Mouse (Mus musculus): ENCODE measurements at regions not wholly inside any gene's neighbourhood (a gene's known extent, or its start where the extent isn't known, plus 50 kb on each side); places are given as distances from the start of the nearest gene placed in this dataset.

DNA sequence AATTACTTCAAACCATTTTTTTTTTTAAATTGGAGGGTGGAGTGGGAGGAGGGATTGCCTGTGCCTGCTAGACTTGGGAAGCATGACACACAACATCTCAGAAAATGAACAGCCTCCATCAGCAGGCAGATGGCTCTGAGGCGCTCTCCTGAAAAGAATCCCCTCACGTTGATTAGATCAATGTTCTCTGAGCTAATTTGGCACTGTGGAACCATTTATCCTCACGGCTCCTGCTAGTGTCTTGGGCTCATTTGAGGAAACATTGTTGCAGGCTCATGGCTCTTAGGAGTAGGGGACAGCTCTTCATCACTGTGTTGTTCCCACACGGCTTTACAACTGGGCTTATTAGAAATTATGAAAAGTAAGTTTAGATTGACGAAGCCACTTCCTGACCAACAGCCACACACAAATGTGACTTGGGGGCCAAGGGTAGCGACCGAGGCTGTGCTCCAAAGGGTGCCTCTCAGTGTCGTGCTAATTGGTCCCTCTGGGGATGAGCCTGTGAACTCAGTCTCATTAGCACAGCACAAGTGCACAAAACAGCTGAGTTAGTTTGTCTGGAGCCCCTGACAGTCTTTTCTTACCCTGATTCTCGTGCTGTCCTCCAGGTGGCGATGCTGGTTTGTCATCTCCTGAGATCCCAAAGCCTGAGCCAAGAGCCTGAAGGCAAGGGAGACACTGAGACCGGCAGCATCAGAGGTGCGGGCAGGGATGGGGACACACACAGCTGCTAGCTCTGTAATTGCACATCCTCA lies 74.2 kb upstream of the Caprin1 start:
- Histone ChIP-seq H3ac (ENCODE audit: control insufficient read depth, insufficient read length) (no peak overlapping the region), H3K27me3 (ENCODE audit: control insufficient read depth, insufficient read depth, insufficient read length) (peaks cover 31% of the 10 kb centered on the region), H3K36me3 (ENCODE audit: control insufficient read depth, insufficient read depth) (no peaks in the 10 kb centered on the region), H3K4me3 (no peak overlapping the region), H3K4me2 (ENCODE audit: low read depth) (no peak overlapping the region), H3K79me2 (ENCODE audit: control insufficient read depth, insufficient read depth) (no peaks in the 10 kb centered on the region)
- TF ChIP-seq MAX (IDR thresholded peaks at IDR 0.05; ENCODE audit: low read depth) (no peak), TCF3 (IDR thresholded peaks at IDR 0.05; ENCODE audit: insufficient read length, low read depth) (no peak), MYOD1 (IDR thresholded peaks at IDR 0.05; ENCODE audit: control insufficient read depth in 1 of 3, insufficient read length in 2 of 3, low read depth in 2 of 3) (no peak), TCF12 (IDR thresholded peaks at IDR 0.05; ENCODE audit: insufficient read depth, poor library complexity, severe bottlenecking) (no peak), REST (IDR thresholded peaks at IDR 0.05; ENCODE audit: insufficient read depth, insufficient read length) (no peak), E2F4 (IDR thresholded peaks at IDR 0.05; ENCODE audit: insufficient read depth) (no peak), MYOG (IDR thresholded peaks at IDR 0.05; ENCODE audit: control insufficient read depth in 1 of 3, insufficient read depth in 1 of 3, insufficient read length in 2 of 3, low read depth in 2 of 3) (no peak)

DNA sequence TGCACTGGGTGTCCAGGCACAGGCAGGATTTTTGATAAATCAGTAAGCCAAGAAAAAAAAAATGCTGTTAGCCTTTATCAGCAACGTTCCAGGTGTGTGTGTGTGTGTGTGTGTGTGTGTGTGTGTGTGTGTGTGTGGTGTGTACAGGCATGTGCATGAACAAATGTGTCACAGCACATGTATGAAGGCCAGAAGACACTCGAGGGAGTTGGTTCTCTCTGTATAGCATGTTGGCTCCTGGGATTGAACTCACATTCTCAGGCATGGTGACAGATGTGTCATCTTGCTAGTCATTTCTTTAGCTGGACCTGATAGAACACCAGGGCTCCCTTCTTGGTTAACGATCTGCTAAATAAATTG lies 74.8 kb upstream of the Caprin1 start:
- no peak overlapping the region for H3ac ChIP-seq (ENCODE audit: control insufficient read depth, insufficient read length)
- H3K4me2 ChIP-seq (ENCODE audit: low read depth): no peak overlapping the region
- TF ChIP-seq USF1 (IDR thresholded peaks at IDR 0.05; ENCODE audit: low read depth): no peak
- no peak for TF ChIP-seq SRF (IDR thresholded peaks at IDR 0.05; ENCODE audit: control insufficient read depth, insufficient read length, low read depth)
- TF ChIP-seq TCF12 (IDR thresholded peaks at IDR 0.05; ENCODE audit: insufficient read depth, poor library complexity, severe bottlenecking): no peak
- no peak for TF ChIP-seq E2F4 (IDR thresholded peaks at IDR 0.05; ENCODE audit: insufficient read depth)
- no peak for TF ChIP-seq TCF3 (IDR thresholded peaks at IDR 0.05; ENCODE audit: insufficient read length, low read depth)
- TF ChIP-seq MYOG (IDR thresholded peaks at IDR 0.05; ENCODE audit: control insufficient read depth in 1 of 3, insufficient read depth in 1 of 3, insufficient read length in 2 of 3, low read depth in 2 of 3): no peak
- TF ChIP-seq REST (IDR thresholded peaks at IDR 0.05; ENCODE audit: insufficient read depth, insufficient read length): no peak
- no peak for TF ChIP-seq POLR2A (IDR thresholded peaks at IDR 0.05; ENCODE audit: insufficient read length, low read depth)
- no peak for TF ChIP-seq CEBPB (IDR thresholded peaks at IDR 0.05; ENCODE audit: insufficient read depth, poor library complexity, severe bottlenecking)
- no peak for TF ChIP-seq POLR2AphosphoS2 (IDR thresholded peaks at IDR 0.05; ENCODE audit: insufficient read length, low read depth)
- no peak for TF ChIP-seq MAX (IDR thresholded peaks at IDR 0.05; ENCODE audit: low read depth)
- no peak for TF ChIP-seq MYOD1 (IDR thresholded peaks at IDR 0.05; ENCODE audit: control insufficient read depth in 1 of 3, insufficient read length in 2 of 3, low read depth in 2 of 3)
- no peaks in the 10 kb centered on the region for H3K36me3 ChIP-seq (ENCODE audit: control insufficient read depth, insufficient read depth)
- peaks cover 31% of the 10 kb centered on the region for H3K27me3 ChIP-seq (ENCODE audit: control insufficient read depth, insufficient read depth, insufficient read length)
- H3K4me3 ChIP-seq: no peak overlapping the region
- no peaks in the 10 kb centered on the region for H3K79me2 ChIP-seq (ENCODE audit: control insufficient read depth, insufficient read depth)

DNA sequence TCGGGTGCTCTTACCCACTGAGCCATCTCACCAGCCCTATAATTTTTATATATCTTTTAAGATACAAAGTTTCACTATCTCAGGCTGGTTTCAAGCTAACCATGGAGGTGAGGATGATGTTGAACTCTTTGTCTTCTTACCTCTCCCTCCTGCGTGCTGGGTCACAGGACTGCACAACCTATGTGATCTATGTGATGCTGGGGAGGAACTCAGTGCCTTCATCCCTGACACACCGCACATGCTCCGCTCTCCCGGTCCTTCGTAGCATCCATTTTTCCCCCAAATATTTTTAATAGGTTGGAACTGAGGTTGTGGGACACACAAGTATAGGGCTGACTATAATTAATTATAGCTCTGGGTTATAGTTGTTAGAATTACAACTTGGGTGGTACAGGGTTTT lies 75.9 kb upstream of the Caprin1 start:
- peaks cover 30% of the 10 kb centered on the region for H3K27me3 ChIP-seq (ENCODE audit: control insufficient read depth, insufficient read depth, insufficient read length)
- no peak overlapping the region for H3K4me2 ChIP-seq (ENCODE audit: low read depth)
- H3K79me2 ChIP-seq (ENCODE audit: control insufficient read depth, insufficient read depth): no peaks in the 10 kb centered on the region
- H3K36me3 ChIP-seq (ENCODE audit: control insufficient read depth, insufficient read depth): no peaks in the 10 kb centered on the region
- H3ac ChIP-seq (ENCODE audit: control insufficient read depth, insufficient read length): no peak overlapping the region
- H3K4me3 ChIP-seq: no peak overlapping the region
- TF ChIP-seq TCF12 (IDR thresholded peaks at IDR 0.05; ENCODE audit: insufficient read depth, poor library complexity, severe bottlenecking): no peak
- no peak for TF ChIP-seq USF1 (IDR thresholded peaks at IDR 0.05; ENCODE audit: low read depth)
- TF ChIP-seq MYOG (IDR thresholded peaks at IDR 0.05; ENCODE audit: control insufficient read depth in 1 of 3, insufficient read depth in 1 of 3, insufficient read length in 2 of 3, low read depth in 2 of 3): no peak
- TF ChIP-seq TCF3 (IDR thresholded peaks at IDR 0.05; ENCODE audit: insufficient read length, low read depth): no peak
- no peak for TF ChIP-seq POLR2A (IDR thresholded peaks at IDR 0.05; ENCODE audit: insufficient read length, low read depth)
- TF ChIP-seq CEBPB (IDR thresholded peaks at IDR 0.05; ENCODE audit: insufficient read depth, poor library complexity, severe bottlenecking): no peak
- TF ChIP-seq REST (IDR thresholded peaks at IDR 0.05; ENCODE audit: insufficient read depth, insufficient read length): no peak
- TF ChIP-seq E2F4 (IDR thresholded peaks at IDR 0.05; ENCODE audit: insufficient read depth): no peak
- TF ChIP-seq MAX (IDR thresholded peaks at IDR 0.05; ENCODE audit: low read depth): no peak
- TF ChIP-seq POLR2AphosphoS2 (IDR thresholded peaks at IDR 0.05; ENCODE audit: insufficient read length, low read depth): no peak
- TF ChIP-seq SRF (IDR thresholded peaks at IDR 0.05; ENCODE audit: control insufficient read depth, insufficient read length, low read depth): no peak
- no peak for TF ChIP-seq MYOD1 (IDR thresholded peaks at IDR 0.05; ENCODE audit: control insufficient read depth in 1 of 3, insufficient read length in 2 of 3, low read depth in 2 of 3)

DNA sequence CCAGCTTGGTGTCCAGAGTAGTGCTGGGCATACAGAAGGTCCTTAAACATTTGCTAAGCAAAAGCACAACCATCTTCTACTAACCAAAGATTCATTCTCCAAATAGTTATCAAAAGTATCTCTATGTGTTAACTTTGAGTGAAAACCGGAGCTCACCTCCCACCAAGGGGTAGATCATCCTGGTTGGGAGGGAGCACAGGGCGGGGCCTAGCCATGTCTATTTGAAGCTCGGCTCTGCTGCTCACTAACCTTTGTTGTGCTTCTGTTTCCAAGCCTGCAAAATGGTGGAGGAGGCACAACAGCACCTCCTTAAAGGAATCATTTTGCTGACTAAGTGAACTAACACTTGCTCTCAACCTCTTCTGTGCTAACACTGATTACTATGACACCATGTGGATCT lies 77.0 kb upstream of the Caprin1 start:
- H3K36me3 ChIP-seq (ENCODE audit: control insufficient read depth, insufficient read depth): no peaks in the 10 kb centered on the region
- no peaks in the 10 kb centered on the region for H3K79me2 ChIP-seq (ENCODE audit: control insufficient read depth, insufficient read depth)
- H3K27me3 ChIP-seq (ENCODE audit: control insufficient read depth, insufficient read depth, insufficient read length): peaks cover 21% of the 10 kb centered on the region
- H3ac ChIP-seq (ENCODE audit: control insufficient read depth, insufficient read length): no peak overlapping the region
- TF ChIP-seq MAX (IDR thresholded peaks at IDR 0.05; ENCODE audit: low read depth) (no peak), USF1 (IDR thresholded peaks at IDR 0.05; ENCODE audit: low read depth) (no peak), SRF (IDR thresholded peaks at IDR 0.05; ENCODE audit: control insufficient read depth, insufficient read length, low read depth) (no peak), CEBPB (IDR thresholded peaks at IDR 0.05; ENCODE audit: insufficient read depth, poor library complexity, severe bottlenecking) (no peak), TCF12 (IDR thresholded peaks at IDR 0.05; ENCODE audit: insufficient read depth, poor library complexity, severe bottlenecking) (no peak), POLR2AphosphoS2 (IDR thresholded peaks at IDR 0.05; ENCODE audit: insufficient read length, low read depth) (no peak), POLR2A (IDR thresholded peaks at IDR 0.05; ENCODE audit: insufficient read length, low read depth) (no peak), E2F4 (IDR thresholded peaks at IDR 0.05; ENCODE audit: insufficient read depth) (no peak), MYOG (IDR thresholded peaks at IDR 0.05; ENCODE audit: control insufficient read depth in 1 of 3, insufficient read depth in 1 of 3, insufficient read length in 2 of 3, low read depth in 2 of 3) (no peak), MYOD1 (IDR thresholded peaks at IDR 0.05; ENCODE audit: control insufficient read depth in 1 of 3, insufficient read length in 2 of 3, low read depth in 2 of 3) (no peak), TCF3 (IDR thresholded peaks at IDR 0.05; ENCODE audit: insufficient read length, low read depth) (no peak), REST (IDR thresholded peaks at IDR 0.05; ENCODE audit: insufficient read depth, insufficient read length) (no peak)
- H3K4me3 ChIP-seq: no peak overlapping the region
- H3K4me2 ChIP-seq (ENCODE audit: low read depth): no peak overlapping the region

All from myocyte (in vitro differentiated cells).